Mouse (Mus musculus) liver, embryonic 14 days (tissue): ENCODE results near the gene Acox1. TPM values are rescaled to one million over a fixed set of nuclear protein-coding genes. Genes with fewer than 3 reads are reported as not detected.

ENCODE experiments used
- polyA plus RNA-seq: library from polyadenylated mRNA; depleted of rRNA; stranded (reverse); fragments of >200 nt; gene quantifications from 2 replicates; pipeline ENCODE4 v1.2.3, GENCODE M21; 2012; rRNA removed

Acox1 gene
- polyA plus RNA-seq, result 13.8 and 15.6 TPM in 2 replicates

GRCm38 (mm10) chr11:116198639-116199531, at the start of gene Acox1, which contains the start of gene Ten1:
TSS of gene Acox1 (minus strand) at chr11:116199045.
TSS of gene Ten1 (plus strand) at chr11:116198855.

GRCm38 (mm10) chr11:116237742-116238395, 39.0 kb upstream of the Acox1 start, which contains the start of gene Evpl:
TSS of gene Evpl (minus strand) at chr11:116238077.

DNA sequence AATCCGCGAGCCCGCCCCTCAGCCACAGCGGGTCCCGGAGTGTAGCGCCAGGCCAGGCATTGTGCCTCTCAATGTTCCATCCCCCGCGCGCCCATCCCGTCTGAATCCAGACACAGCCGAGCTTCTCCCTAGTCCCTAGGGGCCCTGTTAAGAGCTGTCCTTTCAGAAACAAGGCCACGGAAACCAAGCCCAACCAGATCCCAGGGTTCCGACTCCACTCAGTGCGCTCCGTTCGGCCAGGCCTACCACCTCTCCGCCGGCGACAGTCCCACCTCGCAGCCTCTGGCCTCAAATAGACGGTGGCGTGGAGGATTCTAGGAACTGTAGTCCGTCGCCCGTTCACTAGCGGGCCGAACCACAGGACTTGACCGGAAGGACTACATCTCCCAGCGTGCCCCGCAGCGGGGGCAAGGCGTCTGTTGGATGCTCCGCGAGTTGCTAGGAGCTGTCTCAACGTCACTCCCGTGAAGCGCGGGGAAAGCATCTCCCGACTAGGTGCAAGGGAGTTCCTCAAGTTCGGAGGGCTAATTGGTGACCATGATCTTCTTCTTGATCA, 30.9 kb downstream of the Acox1 start, which contains the start of gene Fbf1:
TSS of gene Fbf1 (minus strand) at position 283 of the 556 bp plus-strand sequence.

GRCm38 (mm10) chr11:116138468-116139138, 60.2 kb downstream of the Acox1 start, which contains the start of gene Mrpl38:
TSS of gene Mrpl38 (minus strand) at chr11:116138868.

DNA sequence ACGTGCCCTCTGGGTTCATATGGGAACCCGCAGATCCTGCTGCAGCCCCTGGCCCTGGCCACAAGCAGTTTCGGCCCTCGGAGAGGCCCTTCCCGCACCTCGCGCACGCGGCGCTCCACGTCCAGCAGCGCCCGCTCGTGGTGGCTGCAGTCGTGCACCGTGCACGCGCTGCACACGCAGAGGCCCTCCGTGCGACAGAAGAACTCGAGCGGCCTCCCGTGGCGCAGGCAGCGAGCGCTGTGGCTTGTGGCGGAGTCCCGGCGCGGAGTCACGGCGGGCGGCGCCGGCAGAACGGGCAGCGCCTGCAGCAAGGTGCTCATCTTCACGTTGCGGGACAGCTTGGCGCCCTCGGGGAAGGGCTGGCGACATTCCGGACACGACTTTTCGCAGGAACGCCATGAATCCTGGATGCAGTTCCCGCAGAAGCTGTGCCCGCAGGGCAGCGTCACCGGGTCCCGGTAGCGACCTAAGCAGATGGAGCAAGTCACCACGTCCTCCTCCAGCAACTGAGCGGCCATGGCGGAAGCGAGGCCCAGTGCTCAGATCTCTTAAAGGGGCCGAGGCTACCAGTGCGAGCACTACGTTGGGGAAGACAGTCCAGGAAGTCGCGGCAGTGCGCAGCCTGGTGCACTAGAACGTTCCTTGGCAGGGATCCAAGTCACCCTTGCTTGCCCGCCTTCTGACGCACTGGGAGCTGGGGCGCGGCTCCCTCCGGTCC, 68.2 kb downstream of the Acox1 start, which contains the start of gene Trim65:
TSS of gene Trim65 (minus strand) at position 641 of the 718 bp plus-strand sequence.

GRCm38 (mm10) chr11:116127156-116127980, 71.5 kb downstream of the Acox1 start, which contains the start of gene Trim47:
TSS of gene Trim47 (minus strand) at chr11:116127210.

Other genes starting within 250 kb of the Acox1 start
- gene Itgb4, start 224.3 kb downstream of the Acox1 start, polyA plus RNA-seq, result 0.09 and 0.11 TPM in 2 replicates
- gene Galk1, start 186.3 kb downstream of the Acox1 start, polyA plus RNA-seq, result 50.4 and 60.3 TPM in 2 replicates
- gene H3f3b, start 171.1 kb downstream of the Acox1 start, polyA plus RNA-seq, result 250 and 282 TPM in 2 replicates
- gene Unk, start 168.7 kb downstream of the Acox1 start, polyA plus RNA-seq, result 11.1 and 11.6 TPM in 2 replicates
- gene Unc13d, start 121.1 kb downstream of the Acox1 start, polyA plus RNA-seq, result 17.2 and 18.8 TPM in 2 replicates
- 40.4 and 47.0 TPM in 2 replicates for gene Wbp2, start 112.0 kb downstream of the Acox1 start, polyA plus RNA-seq
- gene Trim47, start 71.8 kb downstream of the Acox1 start, polyA plus RNA-seq, result 1.9 TPM in 2 replicates
- 1.2 and 1.4 TPM in 2 replicates for gene Trim65, start 67.9 kb downstream of the Acox1 start, polyA plus RNA-seq
- gene Mrpl38, start 60.2 kb downstream of the Acox1 start, polyA plus RNA-seq, result 14.7 and 19.3 TPM in 2 replicates
- gene Fbf1, start 30.9 kb downstream of the Acox1 start, polyA plus RNA-seq, result 8.4 and 9.4 TPM in 2 replicates
- 17.4 and 21.2 TPM in 2 replicates for gene Ten1, start 190 bp downstream of the Acox1 start, polyA plus RNA-seq
- 0.07 and 0.28 TPM in 2 replicates for gene Evpl, start 39.0 kb upstream of the Acox1 start, polyA plus RNA-seq
- 35.5 and 39.0 TPM in 2 replicates for gene Srp68, start 75.2 kb upstream of the Acox1 start, polyA plus RNA-seq
- 0.01 TPM in 1 of 2 replicates, not detected in the other for gene Galr2, start 81.9 kb upstream of the Acox1 start, polyA plus RNA-seq
- 8.0 and 8.8 TPM in 2 replicates for gene Exoc7, start 108.2 kb upstream of the Acox1 start, polyA plus RNA-seq
- gene Foxj1, start 136.4 kb upstream of the Acox1 start, polyA plus RNA-seq, result 0.94 and 1.0 TPM in 2 replicates
- 0.58 and 0.62 TPM in 2 replicates for gene Rnf157, start 214.0 kb upstream of the Acox1 start, polyA plus RNA-seq
- gene Ubald2, start 235.0 kb upstream of the Acox1 start, polyA plus RNA-seq, result 57.3 and 67.7 TPM in 2 replicates